Mouse (Mus musculus): Measurements from ENCODE around the gene Nckap5. TPM values are rescaled to one million over a fixed set of nuclear protein-coding genes. Genes with fewer than 3 reads are reported as not detected.

Nckap5 gene
- polyA plus RNA-seq, 1 experiment from 2014 or later: 11.5 TPM

GRCm38 (mm10) chr1:126660098-126660999 lies 170.2 kb downstream of the Nckap5 start:
- Histone ChIP-seq H3K36me3 (no peaks in the 10 kb centered on the region), H3K4me2 (no peak overlapping the region), H3K27me3 (replicated peaks) (no peaks in the 10 kb centered on the region), H3K27ac (replicated peaks) (peak overlapping the region; percentile 56), H3K4me3 (replicated peaks) (no peak overlapping the region), H3K4me1 (peaks cover 7% of the 10 kb centered on the region), H3K9me3 (replicated peaks) (no peaks in the 10 kb centered on the region), H3K9ac (replicated peaks) (no peak overlapping the region)
- no peak; the same call in 1 of the 2 replicates for ATAC-seq (ENCODE audit: low FRiP score)
- 54% methylated on average over 7 of the region's 7 CpGs for WGBS

GRCm38 (mm10) chr1:126658731-126659130 lies 171.9 kb downstream of the Nckap5 start:
- Histone ChIP-seq H3K4me3 (replicated peaks) (no peak overlapping the region), H3K4me1 (peaks cover 7% of the 10 kb centered on the region), H3K9ac (replicated peaks) (no peak overlapping the region), H3K36me3 (no peaks in the 10 kb centered on the region), H3K27ac (replicated peaks) (no peak overlapping the region), H3K9me3 (replicated peaks) (no peaks in the 10 kb centered on the region), H3K4me2 (no peak overlapping the region), H3K27me3 (replicated peaks) (no peaks in the 10 kb centered on the region)
- ATAC-seq (ENCODE audit: low FRiP score): no peak
- WGBS: 91% methylated on average over 11 of the region's 11 CpGs

- no peak for ATAC-seq (ENCODE audit: low FRiP score)
- Histone ChIP-seq H3K27ac (replicated peaks) (no peak overlapping the region), H3K4me3 (replicated peaks) (no peak overlapping the region), H3K36me3 (no peaks in the 10 kb centered on the region), H3K4me1 (peaks cover 7% of the 10 kb centered on the region), H3K4me2 (no peak overlapping the region), H3K27me3 (replicated peaks) (no peaks in the 10 kb centered on the region), H3K9me3 (replicated peaks) (no peaks in the 10 kb centered on the region), H3K9ac (replicated peaks) (no peak overlapping the region)
- WGBS: 39% methylated on average over 2 of the region's 2 CpGs
Measured at GRCm38 (mm10) chr1:126656246-126656645, 174.4 kb downstream of the Nckap5 start.

GRCm38 (mm10) chr1:126652085-126652484 lies 178.5 kb downstream of the Nckap5 start:
- Histone ChIP-seq H3K4me3 (replicated peaks) (no peak overlapping the region), H3K36me3 (no peaks in the 10 kb centered on the region), H3K4me1 (no peaks in the 10 kb centered on the region), H3K9me3 (replicated peaks) (no peaks in the 10 kb centered on the region), H3K9ac (replicated peaks) (no peak overlapping the region), H3K27me3 (replicated peaks) (no peaks in the 10 kb centered on the region), H3K4me2 (no peak overlapping the region), H3K27ac (replicated peaks) (no peak overlapping the region)
- ATAC-seq (ENCODE audit: low FRiP score): no peak
- 89% methylated on average over 2 of the region's 2 CpGs for WGBS

- H3K27me3 ChIP-seq (replicated peaks): no peaks in the 10 kb centered on the region
- H3K9ac ChIP-seq (replicated peaks): no peak overlapping the region
- H3K4me1 ChIP-seq: no peaks in the 10 kb centered on the region
- H3K9me3 ChIP-seq (replicated peaks): no peaks in the 10 kb centered on the region
- ATAC-seq (ENCODE audit: low FRiP score): no peak
- H3K27ac ChIP-seq (replicated peaks): no peak overlapping the region
- H3K36me3 ChIP-seq: no peaks in the 10 kb centered on the region
- no peak overlapping the region for H3K4me2 ChIP-seq
- H3K4me3 ChIP-seq (replicated peaks): no peak overlapping the region
- 74% methylated on average over 5 of the region's 5 CpGs for WGBS
Measured at GRCm38 (mm10) chr1:126650806-126651205, 179.8 kb downstream of the Nckap5 start.

GRCm38 (mm10) chr1:126642751-126643150 lies 187.8 kb downstream of the Nckap5 start:
- 60% methylated on average over 5 of the region's 5 CpGs for WGBS
- Histone ChIP-seq H3K4me2 (no peak overlapping the region), H3K4me3 (replicated peaks) (no peak overlapping the region), H3K36me3 (no peaks in the 10 kb centered on the region), H3K4me1 (no peaks in the 10 kb centered on the region), H3K9ac (replicated peaks) (no peak overlapping the region), H3K27ac (replicated peaks) (no peak overlapping the region), H3K9me3 (replicated peaks) (no peaks in the 10 kb centered on the region), H3K27me3 (replicated peaks) (no peaks in the 10 kb centered on the region)
- ATAC-seq (ENCODE audit: low FRiP score): no peak

GRCm38 (mm10) chr1:126639463-126639862 lies 191.1 kb downstream of the Nckap5 start:
- no peak for ATAC-seq (ENCODE audit: low FRiP score)
- Histone ChIP-seq H3K36me3 (no peaks in the 10 kb centered on the region), H3K4me2 (no peak overlapping the region), H3K9ac (replicated peaks) (no peak overlapping the region), H3K9me3 (replicated peaks) (no peaks in the 10 kb centered on the region), H3K4me1 (no peaks in the 10 kb centered on the region), H3K27ac (replicated peaks) (no peak overlapping the region), H3K4me3 (replicated peaks) (no peak overlapping the region), H3K27me3 (replicated peaks) (no peaks in the 10 kb centered on the region)
- WGBS: 89% methylated on average over 2 of the region's 2 CpGs

- ATAC-seq (ENCODE audit: low FRiP score): no peak
- no peaks in the 10 kb centered on the region for H3K9me3 ChIP-seq (replicated peaks)
- H3K4me1 ChIP-seq: no peaks in the 10 kb centered on the region
- H3K27me3 ChIP-seq (replicated peaks): no peaks in the 10 kb centered on the region
- no peak overlapping the region for H3K27ac ChIP-seq (replicated peaks)
- no peak overlapping the region for H3K9ac ChIP-seq (replicated peaks)
- no peak overlapping the region for H3K4me3 ChIP-seq (replicated peaks)
- no peaks in the 10 kb centered on the region for H3K36me3 ChIP-seq
- H3K4me2 ChIP-seq: no peak overlapping the region
- WGBS: 100% methylated on average over 1 of the region's 1 CpGs
Measured at GRCm38 (mm10) chr1:126637515-126637914, 193.1 kb downstream of the Nckap5 start.

GRCm38 (mm10) chr1:126626206-126626605 lies 204.4 kb downstream of the Nckap5 start:
- ATAC-seq (ENCODE audit: low FRiP score): no peak
- H3K4me3 ChIP-seq (replicated peaks): no peak overlapping the region
- WGBS: 82% methylated on average over 3 of the region's 3 CpGs
- H3K4me1 ChIP-seq: no peaks in the 10 kb centered on the region
- H3K4me2 ChIP-seq: no peak overlapping the region
- H3K27me3 ChIP-seq (replicated peaks): no peaks in the 10 kb centered on the region
- no peaks in the 10 kb centered on the region for H3K36me3 ChIP-seq
- no peak overlapping the region for H3K27ac ChIP-seq (replicated peaks)
- H3K9ac ChIP-seq (replicated peaks): no peak overlapping the region
- H3K9me3 ChIP-seq (replicated peaks): no peaks in the 10 kb centered on the region

GRCm38 (mm10) chr1:126622036-126622435 lies 208.6 kb downstream of the Nckap5 start:
- Histone ChIP-seq H3K9me3 (replicated peaks) (no peaks in the 10 kb centered on the region), H3K9ac (replicated peaks) (no peak overlapping the region), H3K4me1 (no peaks in the 10 kb centered on the region), H3K4me3 (replicated peaks) (no peak overlapping the region), H3K27me3 (replicated peaks) (no peaks in the 10 kb centered on the region), H3K27ac (replicated peaks) (no peak overlapping the region), H3K36me3 (no peaks in the 10 kb centered on the region), H3K4me2 (no peak overlapping the region)
- 77% methylated on average over 4 of the region's 4 CpGs for whole genome bisulfite sequencing
- no peak for ATAC-seq (ENCODE audit: low FRiP score)

GRCm38 (mm10) chr1:126617464-126618041 lies 213.0 kb downstream of the Nckap5 start:
- WGBS: 89% methylated on average over 9 of the region's 9 CpGs
- ATAC-seq (ENCODE audit: low FRiP score): no peak
- H3K9me3 ChIP-seq (replicated peaks): 0 out of 2 replicates have a peak, but pooled peaks cover 4% of the 10 kb centered on the region

GRCm38 (mm10) chr1:126616964-126617363 lies 213.6 kb downstream of the Nckap5 start:
- no peak overlapping the region for H3K4me2 ChIP-seq
- H3K27me3 ChIP-seq (replicated peaks): no peaks in the 10 kb centered on the region
- ATAC-seq (ENCODE audit: low FRiP score): no peak
- no peaks in the 10 kb centered on the region for H3K4me1 ChIP-seq
- H3K4me3 ChIP-seq (replicated peaks): no peak overlapping the region
- H3K9me3 ChIP-seq (replicated peaks): 0 out of 2 replicates have a peak, but pooled peaks cover 4% of the 10 kb centered on the region
- WGBS: 71% methylated on average over 5 of the region's 5 CpGs
- no peak overlapping the region for H3K27ac ChIP-seq (replicated peaks)
- H3K36me3 ChIP-seq: no peaks in the 10 kb centered on the region
- no peak overlapping the region for H3K9ac ChIP-seq (replicated peaks)

More at GRCm38 (mm10) chr1:126617464-126618041, 213.0 kb downstream of the Nckap5 start:
- H3K4me3 ChIP-seq (replicated peaks): no peak overlapping the region
- no peak overlapping the region for H3K27ac ChIP-seq (replicated peaks)
- no peak overlapping the region for H3K4me2 ChIP-seq
- no peak overlapping the region for H3K9ac ChIP-seq (replicated peaks)
- no peaks in the 10 kb centered on the region for H3K4me1 ChIP-seq
- no peaks in the 10 kb centered on the region for H3K27me3 ChIP-seq (replicated peaks)
- no peaks in the 10 kb centered on the region for H3K36me3 ChIP-seq

Data from neural tube, embryonic 15.5 days (tissue).